8 mouse cellular contexts compared by ENCODE assay signal in the genomic region with DNA sequence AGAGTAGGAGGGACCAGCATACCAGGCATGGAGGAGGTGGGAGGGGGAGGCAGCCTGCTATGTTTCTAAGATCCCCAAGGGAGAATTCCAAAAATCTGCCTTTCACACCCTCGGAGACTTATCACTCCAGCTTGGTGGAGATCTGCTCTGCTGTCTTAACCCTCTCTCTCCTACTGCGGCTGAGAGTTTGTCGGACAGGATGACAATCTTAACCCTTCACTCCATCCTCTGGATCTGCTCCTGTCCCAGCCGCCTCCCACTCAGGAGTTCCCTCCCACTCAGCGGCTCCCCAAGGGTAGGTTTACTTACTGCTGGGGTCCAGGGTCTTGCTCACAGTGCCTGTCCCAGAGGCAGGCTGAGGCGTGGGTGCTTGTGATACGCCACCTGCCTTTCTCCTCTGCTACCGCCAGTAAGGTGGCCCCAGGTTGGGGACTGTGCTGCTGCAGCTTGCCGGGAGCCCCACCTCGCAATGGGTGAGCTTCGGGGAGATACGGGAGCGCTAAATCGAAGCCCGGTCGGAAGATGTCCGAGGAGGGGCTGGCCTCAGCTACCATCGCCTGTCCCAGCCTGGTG. TPM values are rescaled to one million over a fixed set of nuclear protein-coding genes. Genes with fewer than 3 reads are reported as not detected.
DNase-seq lines count a peak whose midpoint lies in the region; ATAC-seq lines count a peak whose summit lies in the region.

No protein-coding gene starts in this region.

- no peaks in the 10 kb centered on the region for H3K36me3 ChIP-seq in forebrain, embryonic 16.5 days (ENCODE audit: control insufficient read depth, insufficient read depth)
- H3K36me3 ChIP-seq in neural tube, embryonic 14.5 days (ENCODE audit: control insufficient read depth, insufficient read depth, low read length): no peaks in the 10 kb centered on the region

- H3K27me3 ChIP-seq in forebrain, embryonic 16.5 days (replicated peaks; ENCODE audit: control insufficient read depth, insufficient read depth, low read length): peaks cover 31% of the 10 kb centered on the region
- H3K27me3 ChIP-seq in neural tube, embryonic 14.5 days (ENCODE audit: control insufficient read depth, insufficient read depth, low read length): peaks cover 20% of the 10 kb centered on the region

- H3K9ac ChIP-seq in forebrain, embryonic 16.5 days (replicated peaks; ENCODE audit: low read depth, low read length): no peak overlapping the region
- H3K9ac ChIP-seq in neural tube, embryonic 14.5 days (replicated peaks; ENCODE audit: low read depth, low read length): no peak overlapping the region

- WGBS in forebrain, embryonic 16.5 days: 1% methylated on average over 18 of the region's 18 CpGs
- under 1% methylated on average over 18 of the region's 18 CpGs for WGBS in neural tube, embryonic 14.5 days

- peak overlapping the region; percentile 98 for H3K4me2 ChIP-seq in forebrain, embryonic 16.5 days (ENCODE audit: low read length)
- H3K4me2 ChIP-seq in neural tube, embryonic 14.5 days (ENCODE audit: low read depth, low read length): peak overlapping the region; percentile 89

- peak overlapping the region; percentile 22 for H3K4me3 ChIP-seq in forebrain, embryonic 16.5 days (replicated peaks; ENCODE audit: low read length)
- peak overlapping the region; percentile 14; the same call in 1 of the 2 replicates for H3K4me3 ChIP-seq in neural tube, embryonic 14.5 days (ENCODE audit: low read depth, low read length)

- peak; percentile 67 for DNase-seq in cerebellum, adult 9-10 months
- DNase-seq in cerebellum, postnatal 10 days: no peak
- DNase-seq in B cell, adult 2 months: peak; percentile 32 to 48
- peak; percentile 73 to 87 for DNase-seq in left cerebral cortex, adult 9 months (ENCODE audit: low spot score in 2 of 2)
- no peak for DNase-seq in thymus, postnatal 10 days (ENCODE audit: low spot score in 2 of 2)
- DNase-seq in T-cell, adult 2 months (ENCODE audit: low spot score): no peak

- no peaks in the 10 kb centered on the region for H3K9me3 ChIP-seq in forebrain, embryonic 16.5 days (ENCODE audit: control insufficient read depth, low read length)
- no peaks in the 10 kb centered on the region for H3K9me3 ChIP-seq in neural tube, embryonic 14.5 days (ENCODE audit: control insufficient read depth, low read length)

- ATAC-seq in forebrain, embryonic 16.5 days: peak; percentile 13; the same call in 1 of the 2 replicates
- no peak for ATAC-seq in neural tube, embryonic 14.5 days (ENCODE audit: low read depth)

- H3K4me1 ChIP-seq in forebrain, embryonic 16.5 days (replicated peaks; ENCODE audit: control insufficient read depth, insufficient read depth, low read length): peaks cover 18% of the 10 kb centered on the region
- peaks cover 9% of the 10 kb centered on the region for H3K4me1 ChIP-seq in neural tube, embryonic 14.5 days (ENCODE audit: control insufficient read depth, insufficient read depth, low read length)

- H3K27ac ChIP-seq in forebrain, embryonic 16.5 days (ENCODE audit: low read length): no peak overlapping the region
- H3K27ac ChIP-seq in neural tube, embryonic 14.5 days (ENCODE audit: low read depth, low read length): no peak overlapping the region

RNA-seq across cellular contexts. Expression of gene Extl1, which starts 12.9 kb away (rescaled TPM):
- polyA plus RNA-seq in forebrain, embryonic 16.5 days (2015; fragmentation: Nextera tagmentation; extraction: Ambion mirVana): 0.45 and 0.56 TPM in 2 replicates
- 0.31 and 0.53 TPM in 2 replicates for polyA plus RNA-seq in neural tube, embryonic 14.5 days (2014; fragmentation: Nextera tagmentation; extraction: Ambion mirVana)

RNA-seq across cellular contexts. Expression of gene Pafah2, which starts 25.4 kb away (rescaled TPM):
- polyA plus RNA-seq in forebrain, embryonic 16.5 days (2015; fragmentation: Nextera tagmentation; extraction: Ambion mirVana): 8.1 and 9.3 TPM in 2 replicates
- 7.7 and 7.8 TPM in 2 replicates for polyA plus RNA-seq in neural tube, embryonic 14.5 days (2014; fragmentation: Nextera tagmentation; extraction: Ambion mirVana)

RNA-seq across cellular contexts. Expression of gene Slc30a2, which starts 27.8 kb away (rescaled TPM):
- polyA plus RNA-seq in forebrain, embryonic 16.5 days (2015; fragmentation: Nextera tagmentation; extraction: Ambion mirVana): 0.15 and 0.17 TPM in 2 replicates
- polyA plus RNA-seq in neural tube, embryonic 14.5 days (2014; fragmentation: Nextera tagmentation; extraction: Ambion mirVana): 0.10 and 0.16 TPM in 2 replicates

RNA-seq across cellular contexts. Expression of gene Trim63, which starts 55.8 kb away (rescaled TPM):
- polyA plus RNA-seq in forebrain, embryonic 16.5 days (2015; fragmentation: Nextera tagmentation; extraction: Ambion mirVana): 0.15 and 0.26 TPM in 2 replicates
- polyA plus RNA-seq in neural tube, embryonic 14.5 days (2014; fragmentation: Nextera tagmentation; extraction: Ambion mirVana): 0.39 and 0.50 TPM in 2 replicates

Comparison
In these comparisons a context has a peak if more than half of its experiments do, and no peak if none do; other contexts are left out.
1. DNase-seq: peak in cerebellum, adult 9-10 months (single experiment), B cell, adult 2 months (2 of 2) and left cerebral cortex, adult 9 months (2 of 2); none in cerebellum, postnatal 10 days (0 of 2), thymus, postnatal 10 days (0 of 2) and T-cell, adult 2 months (single experiment).